Mouse (Mus musculus): ENCODE results near the gene Psg22. TPM values are rescaled to one million over a fixed set of nuclear protein-coding genes. Genes with fewer than 3 reads are reported as not detected.

Gene Psg22
- polyA plus RNA-seq (2012; fragmentation: generic; extraction: Trizol) = not detected

GRCm38 (mm10) chr7:18717790-18718189 is at the start of gene Psg22:
Gene Psg22, plus strand, starts transcription at chr7:18718090.

DNA sequence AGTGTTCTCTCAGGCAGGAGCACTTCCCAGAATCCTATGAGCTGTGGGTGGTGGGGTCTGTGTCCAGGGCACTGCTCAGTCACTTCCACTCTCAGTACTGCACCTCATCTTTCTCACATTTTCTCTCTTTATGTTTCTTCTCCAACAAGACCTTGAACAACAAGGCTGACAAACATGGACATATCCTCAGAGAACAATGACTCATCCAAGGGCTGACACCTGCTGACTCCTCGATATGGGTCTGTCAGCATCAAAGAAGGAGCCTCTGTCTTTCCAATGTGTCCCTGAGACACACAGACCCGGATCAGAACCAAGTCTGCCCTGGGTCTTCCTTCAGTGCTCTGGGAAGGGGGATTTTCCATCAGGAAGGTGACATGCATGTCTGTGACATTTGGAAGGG is 31.8 kb upstream of the Psg22 start, which contains the start of gene Psg20:
Gene Psg20, minus strand, starts transcription at position 101 of the 400 bp plus-strand sequence.

Other genes with a start within 250 kb of the Psg22 start
- not detected for gene Psg26, start 233.9 kb upstream of the Psg22 start, polyA plus RNA-seq (2012; fragmentation: generic; extraction: Trizol)
- gene Psg25, start 185.8 kb upstream of the Psg22 start, polyA plus RNA-seq (2012; fragmentation: generic; extraction: Trizol) = not detected
- not detected for gene Psg27, start 150.8 kb upstream of the Psg22 start, polyA plus RNA-seq (2012; fragmentation: generic; extraction: Trizol)
- not detected for gene Psg23, start 101.6 kb upstream of the Psg22 start, polyA plus RNA-seq (2012; fragmentation: generic; extraction: Trizol)
- not detected for gene Psg21, start 61.4 kb upstream of the Psg22 start, polyA plus RNA-seq (2012; fragmentation: generic; extraction: Trizol)
- not detected for gene Psg20, start 31.9 kb upstream of the Psg22 start, polyA plus RNA-seq (2012; fragmentation: generic; extraction: Trizol)
- gene Psg19, start 80.4 kb downstream of the Psg22 start, polyA plus RNA-seq (2012; fragmentation: generic; extraction: Trizol) = not detected
- gene Psg17, start 103.5 kb downstream of the Psg22 start, polyA plus RNA-seq (2012; fragmentation: generic; extraction: Trizol) = not detected
- gene Mill2, start 121.9 kb downstream of the Psg22 start, polyA plus RNA-seq (2012; fragmentation: generic; extraction: Trizol) = 1 to 10 TPM in 1 of 2 experiments, under 1 TPM in 1; 0.04 to 2.0 TPM
- under 1 TPM; 0.11 to 0.40 TPM for gene Pglyrp1, start 153.2 kb downstream of the Psg22 start, polyA plus RNA-seq (2012; fragmentation: generic; extraction: Trizol)
- gene Ccdc61, start 192.3 kb downstream of the Psg22 start, polyA plus RNA-seq (2012; fragmentation: generic; extraction: Trizol) = 10 to 100 TPM; 10.0 to 22.1 TPM
- under 1 TPM; 0.04 to 0.15 TPM for gene Nova2, start 207.8 kb downstream of the Psg22 start, polyA plus RNA-seq (2012; fragmentation: generic; extraction: Trizol)

Data from C3H10T1/2 (cell line).